Mouse (Mus musculus): ENCODE data around the gene Spata32. TPM values are rescaled to one million over a fixed set of nuclear protein-coding genes. Genes with fewer than 3 reads are reported as not detected.

Gene Spata32
- polyA plus RNA-seq, 1 experiment from 2014 or later, result not detected

DNA sequence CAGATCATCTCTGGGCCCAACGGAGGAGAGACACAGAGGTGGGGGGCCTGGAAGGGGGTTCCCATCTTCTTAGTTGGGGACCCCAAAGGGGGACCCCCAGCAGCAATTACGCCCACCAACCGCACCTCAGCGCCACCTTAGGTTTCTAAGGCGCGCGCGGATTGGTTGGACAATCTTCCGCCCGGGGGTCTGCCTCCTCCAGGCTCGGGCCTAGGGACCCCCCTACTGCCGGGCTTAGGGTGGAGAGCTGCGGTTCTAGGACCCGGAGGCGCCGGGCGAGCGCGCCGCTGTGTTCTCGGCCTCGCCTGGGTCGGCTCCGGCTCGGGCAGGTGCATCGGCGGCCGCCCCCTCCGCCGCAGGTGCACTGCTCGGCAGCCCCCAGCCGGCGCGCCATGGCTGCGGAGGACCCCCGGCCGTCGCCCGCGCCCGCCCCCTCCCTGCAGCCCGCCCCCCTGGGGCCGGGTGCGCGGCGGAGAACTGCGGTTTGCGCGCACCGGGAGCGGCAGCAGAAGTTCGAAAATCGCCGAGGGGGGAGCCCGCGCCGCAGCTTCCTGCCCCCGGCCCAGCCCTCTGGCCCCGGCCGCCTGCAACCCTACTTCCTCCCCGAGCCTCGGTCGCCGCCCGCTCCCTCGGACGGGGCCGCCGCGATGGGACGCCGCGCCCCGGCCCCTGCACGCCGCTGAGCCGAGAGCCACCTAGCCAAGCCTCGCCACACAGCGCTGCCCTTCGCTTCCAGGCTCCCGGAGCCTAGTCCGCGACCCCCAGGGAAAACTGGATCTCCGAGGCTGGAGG lies 47.5 kb downstream of the Spata32 start, which contains the start of gene Fmnl1:
TSS of gene Fmnl1 (plus strand) at position 614 of the 792 bp plus-strand sequence.
- 2% methylated on average over 73 of the region's 84 CpGs for WGBS
- peak; percentile 16; the same call in 1 of the 2 replicates for ATAC-seq (ENCODE audit: insufficient read depth, low FRiP score)
- Histone ChIP-seq H3K4me2 (ENCODE audit: low read depth, low read length) (peak within 1 kb of the TSS; percentile 99), H3K36me3 (ENCODE audit: control insufficient read depth, insufficient read depth, low read length) (no peaks in the 10 kb centered on the region), H3K9ac (ENCODE audit: low read length) (peak within 1 kb of the TSS; percentile 71), H3K4me3 (replicated peaks; ENCODE audit: low read length) (peak within 1 kb of the TSS; percentile 59), H3K27ac (ENCODE audit: low read length) (no peak within 1 kb of the TSS), H3K9me3 (replicated peaks; ENCODE audit: control insufficient read depth, low read length) (no peaks in the 10 kb centered on the region), H3K4me1 (ENCODE audit: control insufficient read depth, insufficient read depth, low read length) (peaks cover 4% of the 10 kb centered on the region; the same call in 1 of the 2 replicates), H3K27me3 (ENCODE audit: control insufficient read depth, insufficient read depth, low read length) (peaks cover 24% of the 10 kb centered on the region)

DNA sequence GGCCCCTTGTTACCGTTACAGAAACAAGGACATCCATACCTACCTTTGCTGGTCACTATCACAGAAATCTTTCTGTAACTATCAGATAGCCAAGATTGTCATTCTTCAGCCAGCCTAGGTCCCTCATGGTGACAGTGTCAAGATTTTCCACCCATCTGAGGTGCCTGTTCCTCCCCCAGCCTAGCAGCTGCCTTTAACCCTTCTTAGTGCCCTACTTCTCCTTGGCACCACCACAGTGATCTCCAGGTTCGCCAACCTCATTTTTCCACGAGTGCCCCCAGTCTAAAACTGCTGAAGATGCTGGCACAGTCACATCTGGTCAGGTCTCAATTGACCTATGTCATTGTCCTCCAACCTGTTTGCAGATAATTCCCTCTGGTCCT lies 48.1 kb downstream of the Spata32 start:
- Histone ChIP-seq H3K9ac (ENCODE audit: low read length) (no peak overlapping the region), H3K4me1 (ENCODE audit: control insufficient read depth, insufficient read depth, low read length) (peaks cover 3% of the 10 kb centered on the region; the same call in 1 of the 2 replicates), H3K36me3 (ENCODE audit: control insufficient read depth, insufficient read depth, low read length) (no peaks in the 10 kb centered on the region), H3K4me3 (replicated peaks; ENCODE audit: low read length) (peak overlapping the region; percentile 59), H3K9me3 (replicated peaks; ENCODE audit: control insufficient read depth, low read length) (no peaks in the 10 kb centered on the region), H3K4me2 (ENCODE audit: low read depth, low read length) (peak overlapping the region; percentile 99), H3K27me3 (ENCODE audit: control insufficient read depth, insufficient read depth, low read length) (peaks cover 24% of the 10 kb centered on the region), H3K27ac (ENCODE audit: low read length) (no peak overlapping the region)
- ATAC-seq (ENCODE audit: insufficient read depth, low FRiP score), result no peak
- WGBS, result 54% methylated on average over 3 of the region's 3 CpGs

DNA sequence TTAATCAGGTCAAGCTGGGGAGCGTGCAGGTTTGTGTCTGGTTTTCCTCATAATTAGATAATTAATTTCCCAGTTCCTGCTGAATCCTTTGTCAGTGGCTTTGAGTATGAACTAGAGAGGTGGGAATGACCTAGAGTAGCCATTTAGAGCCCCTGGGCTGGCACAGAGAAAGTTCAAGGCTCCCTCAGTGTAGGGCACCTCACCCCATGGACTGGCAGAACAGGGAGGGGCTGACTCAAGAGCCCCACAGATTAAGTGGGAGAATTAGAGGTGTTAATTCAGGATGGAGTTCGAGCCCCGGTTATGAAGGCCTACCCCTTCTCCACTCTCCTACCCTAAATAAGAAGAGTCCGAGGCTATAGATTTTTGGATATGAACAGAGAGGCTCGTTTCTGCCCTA lies 48.6 kb downstream of the Spata32 start:
- Histone ChIP-seq H3K4me3 (replicated peaks; ENCODE audit: low read length) (no peak overlapping the region), H3K27ac (ENCODE audit: low read length) (no peak overlapping the region), H3K27me3 (ENCODE audit: control insufficient read depth, insufficient read depth, low read length) (peaks cover 24% of the 10 kb centered on the region), H3K36me3 (ENCODE audit: control insufficient read depth, insufficient read depth, low read length) (no peaks in the 10 kb centered on the region), H3K9ac (ENCODE audit: low read length) (no peak overlapping the region), H3K9me3 (replicated peaks; ENCODE audit: control insufficient read depth, low read length) (no peaks in the 10 kb centered on the region), H3K4me2 (ENCODE audit: low read depth, low read length) (no peak overlapping the region), H3K4me1 (ENCODE audit: control insufficient read depth, insufficient read depth, low read length) (peaks cover 3% of the 10 kb centered on the region; the same call in 1 of the 2 replicates)
- whole genome bisulfite sequencing, result 83% methylated on average over 5 of the region's 5 CpGs
- no peak for ATAC-seq (ENCODE audit: insufficient read depth, low FRiP score)

DNA sequence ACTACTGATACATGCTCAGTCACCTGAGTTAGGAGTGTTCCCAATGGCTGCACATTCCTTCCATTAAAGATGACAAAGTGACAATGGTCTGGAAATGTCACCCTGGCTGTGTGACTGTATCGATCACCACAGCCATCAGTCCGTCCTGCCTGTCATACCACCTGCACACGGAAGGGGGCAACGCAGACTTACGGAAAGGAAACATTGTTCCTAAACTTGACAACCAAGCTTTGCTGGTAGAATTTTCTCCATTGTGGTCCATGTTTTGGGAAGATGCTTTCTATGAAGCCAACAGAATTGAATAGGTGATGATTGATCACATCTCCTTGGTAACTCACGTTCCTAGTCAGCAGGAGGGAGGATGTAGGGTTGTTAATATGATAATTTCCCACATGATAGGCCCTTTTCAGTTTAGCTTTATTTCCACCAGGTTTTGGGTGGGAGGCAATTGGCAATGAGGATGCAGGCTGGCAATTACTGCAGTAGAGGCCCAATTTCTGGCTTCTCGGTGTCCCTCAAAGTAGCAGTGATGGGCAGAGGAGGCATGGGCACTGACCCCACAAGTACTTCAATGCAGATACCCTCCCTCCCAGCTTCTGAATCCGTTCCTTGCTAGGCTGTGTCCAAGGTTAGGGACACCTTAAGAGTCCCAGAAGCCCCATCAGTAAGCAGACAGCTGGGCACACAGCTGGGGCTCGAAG lies 49.4 kb downstream of the Spata32 start:
- no peak overlapping the region for H3K4me2 ChIP-seq (ENCODE audit: low read depth, low read length)
- no peak overlapping the region for H3K27ac ChIP-seq (ENCODE audit: low read length)
- H3K4me3 ChIP-seq (replicated peaks; ENCODE audit: low read length), result no peak overlapping the region
- H3K36me3 ChIP-seq (ENCODE audit: control insufficient read depth, insufficient read depth, low read length), result no peaks in the 10 kb centered on the region
- peaks cover 3% of the 10 kb centered on the region; the same call in 1 of the 2 replicates for H3K4me1 ChIP-seq (ENCODE audit: control insufficient read depth, insufficient read depth, low read length)
- no peak overlapping the region for H3K9ac ChIP-seq (ENCODE audit: low read length)
- H3K9me3 ChIP-seq (replicated peaks; ENCODE audit: control insufficient read depth, low read length), result no peaks in the 10 kb centered on the region
- no peak for ATAC-seq (ENCODE audit: insufficient read depth, low FRiP score)
- WGBS, result 23% methylated on average over 9 of the region's 9 CpGs
- peaks cover 24% of the 10 kb centered on the region for H3K27me3 ChIP-seq (ENCODE audit: control insufficient read depth, insufficient read depth, low read length)

DNA sequence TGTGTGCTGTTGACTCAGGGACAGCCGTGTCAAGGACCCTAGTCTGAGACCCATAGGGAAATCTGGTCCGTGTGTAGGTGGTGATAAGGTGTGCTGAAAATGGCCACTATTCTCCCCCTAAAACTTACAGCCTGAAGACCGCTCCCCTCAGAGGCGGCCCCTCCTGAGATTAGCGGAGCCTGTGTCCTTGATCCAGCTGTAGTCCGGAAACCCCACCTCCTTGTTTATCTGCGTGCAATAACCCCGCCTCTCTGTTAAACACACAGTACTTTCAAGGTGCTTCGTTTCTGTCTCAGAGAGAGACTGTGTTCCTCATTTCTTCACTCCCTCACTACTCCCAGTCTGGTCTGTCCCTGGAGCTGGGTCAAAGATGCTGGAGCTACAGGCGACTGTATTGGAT lies 53.8 kb downstream of the Spata32 start:
- no peak overlapping the region for H3K27ac ChIP-seq (ENCODE audit: low read length)
- no peak overlapping the region for H3K4me3 ChIP-seq (replicated peaks; ENCODE audit: low read length)
- no peak overlapping the region for H3K4me2 ChIP-seq (ENCODE audit: low read depth, low read length)
- ATAC-seq (ENCODE audit: insufficient read depth, low FRiP score), result no peak
- WGBS, result 23% methylated on average over 10 of the region's 10 CpGs
- H3K9ac ChIP-seq (ENCODE audit: low read length), result no peak overlapping the region
- H3K36me3 ChIP-seq (ENCODE audit: control insufficient read depth, insufficient read depth, low read length), result no peaks in the 10 kb centered on the region
- no peaks in the 10 kb centered on the region for H3K9me3 ChIP-seq (replicated peaks; ENCODE audit: control insufficient read depth, low read length)
- H3K4me1 ChIP-seq (ENCODE audit: control insufficient read depth, insufficient read depth, low read length), result no peaks in the 10 kb centered on the region
- H3K27me3 ChIP-seq (ENCODE audit: control insufficient read depth, insufficient read depth, low read length), result no peaks in the 10 kb centered on the region

DNA sequence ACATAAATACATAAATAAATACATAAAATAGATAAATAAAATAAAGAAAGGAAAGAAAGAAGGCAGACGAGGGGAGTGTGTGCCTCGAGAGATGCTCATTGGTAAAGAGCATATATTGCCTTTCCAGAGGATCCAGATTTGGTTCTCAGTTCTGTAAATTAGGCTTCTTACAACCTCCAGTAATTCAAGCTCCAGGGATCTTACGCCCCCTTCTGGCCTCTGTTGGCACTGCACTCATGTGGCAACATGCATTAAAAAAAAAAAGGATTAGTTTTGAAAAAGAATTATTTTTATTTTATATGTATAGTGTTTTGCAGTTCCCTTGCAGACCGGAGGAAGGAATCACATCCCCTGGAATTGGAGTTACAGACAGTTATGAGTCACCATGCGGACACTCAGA lies 56.1 kb downstream of the Spata32 start:
- H3K27me3 ChIP-seq (ENCODE audit: control insufficient read depth, insufficient read depth, low read length), result no peaks in the 10 kb centered on the region
- no peak overlapping the region for H3K4me3 ChIP-seq (replicated peaks; ENCODE audit: low read length)
- no peaks in the 10 kb centered on the region for H3K36me3 ChIP-seq (ENCODE audit: control insufficient read depth, insufficient read depth, low read length)
- H3K9me3 ChIP-seq (replicated peaks; ENCODE audit: control insufficient read depth, low read length), result no peaks in the 10 kb centered on the region
- peaks cover 6% of the 10 kb centered on the region for H3K4me1 ChIP-seq (ENCODE audit: control insufficient read depth, insufficient read depth, low read length)
- H3K9ac ChIP-seq (ENCODE audit: low read length), result no peak overlapping the region
- H3K27ac ChIP-seq (ENCODE audit: low read length), result no peak overlapping the region
- WGBS, result 89% methylated on average over 5 of the region's 5 CpGs
- ATAC-seq (ENCODE audit: insufficient read depth, low FRiP score), result no peak
- H3K4me2 ChIP-seq (ENCODE audit: low read depth, low read length), result no peak overlapping the region

DNA sequence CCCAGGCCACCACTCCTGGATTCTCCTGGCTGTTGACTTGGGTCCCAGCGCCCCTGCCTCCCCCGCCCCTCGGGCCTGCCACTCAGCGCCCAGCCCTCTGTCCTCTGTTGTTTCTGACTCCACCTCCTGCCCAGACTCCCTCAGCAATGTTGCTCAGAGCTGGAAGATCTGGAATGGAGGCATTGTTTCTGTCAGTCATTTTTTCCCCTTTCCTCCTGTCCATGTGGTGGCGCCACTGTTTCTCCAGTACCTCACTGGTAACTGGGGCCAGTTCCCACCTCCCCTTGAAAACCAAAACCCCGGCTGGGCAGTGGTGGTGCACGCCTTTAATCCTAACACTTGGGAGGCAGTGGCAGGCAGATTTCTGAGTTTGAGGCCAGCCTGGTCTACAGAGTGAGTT lies 56.8 kb downstream of the Spata32 start:
- Histone ChIP-seq H3K4me3 (replicated peaks; ENCODE audit: low read length) (no peak overlapping the region), H3K9ac (ENCODE audit: low read length) (no peak overlapping the region), H3K27me3 (ENCODE audit: control insufficient read depth, insufficient read depth, low read length) (no peaks in the 10 kb centered on the region), H3K36me3 (ENCODE audit: control insufficient read depth, insufficient read depth, low read length) (no peaks in the 10 kb centered on the region), H3K4me2 (ENCODE audit: low read depth, low read length) (no peak overlapping the region), H3K4me1 (ENCODE audit: control insufficient read depth, insufficient read depth, low read length) (peaks cover 6% of the 10 kb centered on the region), H3K9me3 (replicated peaks; ENCODE audit: control insufficient read depth, low read length) (no peaks in the 10 kb centered on the region), H3K27ac (ENCODE audit: low read length) (no peak overlapping the region)
- ATAC-seq (ENCODE audit: insufficient read depth, low FRiP score), result no peak
- 78% methylated on average over 7 of the region's 7 CpGs for WGBS

DNA sequence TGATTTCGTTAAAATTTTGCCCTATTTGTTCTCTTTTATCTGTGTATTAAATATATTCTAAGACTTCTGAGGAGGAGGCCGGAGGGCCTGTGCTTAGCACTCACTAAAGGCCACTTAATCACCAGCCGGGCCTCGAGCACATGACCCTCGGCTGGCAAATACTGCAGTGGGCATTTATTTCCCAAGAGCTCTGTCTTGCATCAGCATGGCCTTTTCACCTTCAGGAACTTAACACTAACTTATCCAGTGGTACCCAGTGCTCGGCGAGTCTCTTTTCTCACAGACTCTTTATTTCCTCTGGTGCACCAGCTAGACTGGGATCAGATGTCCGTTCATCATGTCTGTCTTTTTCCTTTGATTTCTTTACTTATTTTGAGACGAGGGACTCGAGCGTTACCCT lies 57.5 kb downstream of the Spata32 start:
- no peaks in the 10 kb centered on the region for H3K36me3 ChIP-seq (ENCODE audit: control insufficient read depth, insufficient read depth, low read length)
- no peaks in the 10 kb centered on the region for H3K9me3 ChIP-seq (replicated peaks; ENCODE audit: control insufficient read depth, low read length)
- WGBS, result 83% methylated on average over 11 of the region's 11 CpGs

More for the DNA sequence above, 57.5 kb downstream of the Spata32 start:
- no peak overlapping the region for H3K9ac ChIP-seq (ENCODE audit: low read length)
- H3K27me3 ChIP-seq (ENCODE audit: control insufficient read depth, insufficient read depth, low read length), result no peaks in the 10 kb centered on the region
- H3K4me2 ChIP-seq (ENCODE audit: low read depth, low read length), result no peak overlapping the region
- ATAC-seq (ENCODE audit: insufficient read depth, low FRiP score), result no peak
- no peak overlapping the region for H3K4me3 ChIP-seq (replicated peaks; ENCODE audit: low read length)
- H3K4me1 ChIP-seq (ENCODE audit: control insufficient read depth, insufficient read depth, low read length), result peaks cover 6% of the 10 kb centered on the region
- no peak overlapping the region for H3K27ac ChIP-seq (ENCODE audit: low read length)
